Mouse (Mus musculus) urinary bladder, adult 2 months (tissue): Measurements from ENCODE around the gene Sprr4. TPM values are rescaled to one million over a fixed set of nuclear protein-coding genes. Genes with fewer than 3 reads are reported as not detected.
"Not testable (repeated sequence)": the region's sequence is repeated elsewhere in the genome, so short reads cannot be mapped to it uniquely, and the experiment has no call there.

Experiments used
- DNase-seq: peaks from one replicate; pipeline ENCODE4 v3.0.0; 2022; ENCODE audit warnings: low spot score
- polyA plus RNA-seq: library from polyadenylated mRNA; depleted of rRNA; stranded (reverse); fragments of >200 nt; gene quantifications from 2 replicates; pipeline ENCODE4 v1.2.3, GENCODE M21; 2012; rRNA removed

The Sprr4 gene
- not detected in 2 replicates for polyA plus RNA-seq

DNA sequence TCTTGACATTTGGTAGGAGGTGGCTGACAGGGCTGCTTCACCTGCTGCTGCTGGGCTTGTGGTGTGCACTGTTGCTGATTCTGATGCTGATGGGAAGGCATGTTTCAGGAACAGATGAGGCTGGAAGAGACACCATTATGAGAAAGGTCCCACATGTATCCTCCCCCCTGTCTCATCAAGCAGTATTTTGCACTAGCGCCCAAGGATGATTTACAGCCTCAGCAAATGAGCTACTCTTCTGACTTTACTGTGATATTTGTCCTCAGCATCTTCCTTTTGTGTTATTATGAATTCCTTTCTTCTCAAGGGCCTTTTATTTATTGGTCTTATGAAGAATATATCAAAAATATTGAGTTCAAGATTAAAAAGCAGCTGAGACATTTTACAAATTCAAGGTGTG is at the start of gene Sprr4:
Sprr4 (minus strand) TSS at position 101 of the 400 bp plus-strand sequence.
- no peak for DNase-seq

DNA sequence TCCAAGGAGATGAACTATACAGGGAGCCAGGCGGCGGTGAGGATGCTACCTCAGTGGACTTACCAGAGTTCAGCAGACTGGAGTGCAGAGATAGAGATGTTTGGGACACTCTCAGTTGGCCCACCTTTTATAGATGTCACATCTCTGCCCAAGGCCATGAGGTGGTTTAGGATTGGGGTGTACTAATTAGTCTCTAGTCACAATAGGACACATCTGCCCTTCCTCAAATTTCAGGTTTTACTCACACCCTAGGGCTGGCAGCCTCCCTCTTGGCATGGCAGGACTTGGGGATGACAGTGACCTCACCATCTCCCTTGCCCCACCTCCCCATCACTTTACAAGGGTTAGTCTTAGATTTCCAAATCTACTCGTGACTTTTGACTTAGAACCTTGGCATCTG is 34.1 kb upstream of the Sprr4 start, which contains the start of gene 2310046K23Rik:
2310046K23Rik (minus strand) TSS at position 101 of the 400 bp plus-strand sequence.
- DNase-seq: no peak

DNA sequence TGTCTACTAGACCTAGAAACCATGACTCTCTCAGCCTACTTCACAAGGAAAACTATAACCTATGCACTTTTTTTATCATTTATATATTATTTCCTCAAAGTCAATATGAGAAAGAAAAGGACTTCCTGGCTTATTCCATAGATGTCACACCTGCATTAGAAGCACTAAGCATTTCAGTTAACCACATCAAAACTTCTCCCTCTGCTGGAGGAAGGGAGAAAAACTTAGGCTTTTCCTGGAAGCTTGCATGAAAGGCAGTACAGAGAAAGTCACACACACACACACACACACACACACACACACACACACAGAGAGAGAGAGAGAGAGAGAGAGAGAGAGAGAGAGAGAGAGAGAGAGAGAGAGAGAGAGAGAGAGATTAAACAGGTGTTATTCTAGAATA is 12.0 kb upstream of the Sprr4 start:
- DNase-seq: no peak

DNA sequence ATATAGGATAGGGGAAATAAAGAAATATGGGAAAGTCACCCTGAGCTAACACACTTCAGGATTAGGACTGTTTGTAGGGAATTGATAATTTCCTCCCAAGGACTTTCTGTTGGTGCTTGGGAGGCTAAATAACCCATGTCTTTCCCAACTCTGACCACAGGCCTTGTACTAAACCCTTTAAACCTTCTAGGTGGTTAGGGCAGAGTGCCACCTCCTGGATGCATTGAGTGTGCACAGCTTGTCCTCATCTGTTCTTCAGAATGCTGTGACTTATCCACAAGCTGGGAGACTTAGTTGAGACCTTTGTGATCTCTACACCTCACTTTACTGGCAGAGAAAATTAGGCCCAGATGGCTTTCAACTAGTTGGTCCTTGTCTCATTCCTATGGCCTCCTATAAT is 10.5 kb upstream of the Sprr4 start:
- no peak for DNase-seq

DNA sequence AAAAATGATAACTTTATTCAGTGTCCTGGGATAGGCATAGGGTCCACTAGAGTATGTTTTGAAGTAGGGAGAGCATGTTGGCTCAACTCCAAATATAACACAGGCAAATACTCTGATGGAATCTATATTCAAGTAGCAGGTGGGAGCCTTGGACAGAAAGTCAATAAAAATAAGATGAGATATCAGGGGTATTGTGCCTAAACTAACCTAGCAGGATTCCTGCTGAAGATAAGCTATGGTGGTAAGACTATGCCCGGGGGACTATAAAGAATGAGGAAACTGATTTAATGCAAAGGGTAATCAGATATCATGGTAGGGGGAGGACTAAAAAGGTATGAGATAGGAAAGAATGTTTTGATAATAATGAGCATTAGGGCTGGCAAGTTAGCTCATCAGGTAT is 7.9 kb upstream of the Sprr4 start:
- no peak for DNase-seq

DNA sequence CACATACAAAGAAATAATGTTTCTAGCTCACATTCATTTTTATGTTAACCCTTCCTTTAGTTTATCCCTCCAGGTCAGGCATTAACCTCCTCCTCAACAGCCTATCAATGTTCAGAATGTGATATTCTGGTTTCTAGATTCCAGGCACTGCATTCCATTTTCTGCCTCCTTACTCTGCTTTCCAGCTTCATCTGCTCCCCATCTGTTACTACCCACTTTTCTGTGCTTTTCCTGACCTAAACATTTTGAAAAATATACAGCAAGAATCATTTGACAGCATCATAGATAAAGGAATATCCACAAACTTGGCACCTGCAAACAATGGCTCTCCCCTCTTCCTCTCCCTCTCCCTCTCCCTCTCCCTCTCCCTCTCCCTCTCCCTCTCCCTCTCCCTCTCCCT is 3.2 kb upstream of the Sprr4 start:
- DNase-seq: no peak

DNA sequence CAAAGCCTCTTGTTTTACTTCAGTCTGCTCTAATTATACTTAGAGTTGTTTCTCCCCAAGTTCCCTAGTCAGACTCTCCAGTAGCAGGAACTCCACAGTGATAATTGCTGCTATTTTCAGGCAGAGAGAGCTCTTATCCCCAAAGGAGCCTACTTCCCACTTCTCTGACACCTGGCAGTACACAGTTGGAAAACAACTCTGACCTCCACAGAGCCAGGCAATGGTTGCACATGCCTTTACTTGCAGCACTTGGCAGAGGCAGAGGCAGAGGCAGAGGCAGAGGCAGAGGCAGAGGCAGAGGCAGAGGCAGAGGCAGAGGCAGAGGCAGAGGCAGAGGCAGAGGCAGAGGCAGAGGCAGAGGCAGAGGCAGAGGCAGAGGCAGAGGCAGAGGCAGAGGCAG is 10.0 kb downstream of the Sprr4 start:
- not testable (repeated sequence) for DNase-seq

DNA sequence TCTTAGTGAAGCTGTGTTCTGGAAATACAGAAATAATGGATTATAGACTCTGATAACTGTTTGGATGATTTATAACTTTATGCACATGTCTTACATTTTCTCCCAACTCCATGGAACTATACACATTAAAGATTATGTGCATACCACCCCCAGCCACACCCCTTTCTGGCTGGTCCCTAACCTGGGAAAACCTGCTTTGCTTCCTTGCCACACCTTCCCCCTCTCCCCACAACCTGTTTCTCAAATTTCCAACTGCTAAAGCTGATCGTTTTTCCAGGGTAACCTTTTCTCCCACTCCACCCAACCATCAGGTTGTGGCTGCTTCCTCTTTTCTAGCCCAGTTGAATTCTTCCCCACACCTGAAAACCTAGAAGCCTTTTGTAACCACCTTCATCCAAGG is 14.0 kb downstream of the Sprr4 start:
- no peak for DNase-seq

DNA sequence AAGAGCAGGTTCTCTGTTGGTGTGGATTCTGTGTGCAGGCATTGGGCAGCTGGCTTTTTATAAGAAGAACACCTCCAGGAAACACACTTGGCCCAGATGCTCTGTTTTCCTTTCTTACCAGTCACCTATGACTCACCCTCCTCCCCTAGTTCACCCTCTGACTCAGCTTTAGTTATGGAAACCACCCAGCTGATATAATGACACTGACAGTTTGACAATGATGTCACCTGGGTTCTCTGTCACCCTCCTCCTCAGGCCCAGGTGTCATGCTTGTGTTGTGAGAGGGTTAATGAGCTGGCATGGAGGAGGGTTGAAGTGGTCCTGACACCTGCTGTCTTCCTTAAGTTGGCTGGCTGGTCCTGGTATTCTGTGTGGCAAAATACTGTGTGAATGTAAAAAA is 14.4 kb downstream of the Sprr4 start, which contains the start of gene Sprr1a:
Sprr1a (minus strand) TSS at position 33 of the 400 bp plus-strand sequence.
- no peak for DNase-seq

DNA sequence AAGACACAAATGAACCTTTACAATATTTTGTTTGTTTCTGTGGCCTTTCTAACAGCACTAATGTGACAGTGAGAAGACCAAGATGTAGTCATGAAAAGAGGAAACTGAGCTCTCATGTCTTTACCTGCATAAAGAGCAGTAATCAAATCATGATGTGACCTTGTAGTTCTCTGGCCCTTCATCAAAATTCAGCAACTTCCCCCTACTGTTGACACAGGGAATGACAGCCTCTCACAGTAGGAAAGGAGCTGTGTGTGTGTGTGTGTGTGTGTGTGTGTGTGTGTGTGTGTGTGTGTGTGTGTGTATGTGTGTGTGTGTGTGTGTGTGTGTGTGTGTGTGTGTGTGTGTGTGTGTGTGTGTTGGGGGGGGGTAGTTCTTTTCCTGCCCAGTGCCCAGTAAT is 19.0 kb downstream of the Sprr4 start:
- DNase-seq: not testable (repeated sequence)

DNA sequence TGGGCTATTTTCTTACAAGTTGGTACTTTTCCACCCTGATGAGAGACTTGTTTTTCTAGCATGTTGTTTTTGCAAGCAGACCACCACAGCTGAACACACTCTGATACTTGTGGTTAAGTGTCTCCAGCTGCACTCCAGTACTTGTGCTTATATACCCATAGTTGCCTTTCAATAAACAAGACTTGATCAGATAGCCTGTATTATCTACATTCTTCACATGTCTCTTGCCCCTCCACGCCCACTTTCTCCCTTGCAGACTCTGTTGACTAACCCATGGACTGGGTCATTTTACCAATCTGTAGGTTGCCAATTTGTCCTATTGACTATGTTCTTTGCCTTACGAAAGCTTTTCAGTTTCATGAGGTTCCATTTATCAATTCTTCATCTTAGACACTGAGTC is 30.2 kb downstream of the Sprr4 start:
- no peak for DNase-seq

DNA sequence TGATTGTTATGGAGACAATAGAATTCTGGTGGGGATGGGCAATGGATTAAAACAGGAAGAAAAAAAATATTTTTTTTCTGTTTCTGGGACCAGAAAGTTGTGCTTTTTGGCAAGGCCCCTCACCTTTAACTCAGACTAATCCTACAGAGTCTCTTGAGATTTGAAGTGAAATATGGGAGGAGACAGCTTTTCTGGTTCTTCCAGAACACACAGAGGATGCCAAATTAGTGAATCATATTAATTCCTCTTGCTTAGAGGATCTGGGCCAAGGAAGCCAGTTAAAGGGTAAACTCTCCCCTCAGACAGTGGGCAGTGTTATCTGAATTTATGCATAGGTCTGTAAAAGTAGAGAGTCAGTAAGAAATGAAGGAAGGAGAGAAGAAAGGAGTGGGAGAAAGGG is 32.9 kb downstream of the Sprr4 start:
- DNase-seq: no peak

DNA sequence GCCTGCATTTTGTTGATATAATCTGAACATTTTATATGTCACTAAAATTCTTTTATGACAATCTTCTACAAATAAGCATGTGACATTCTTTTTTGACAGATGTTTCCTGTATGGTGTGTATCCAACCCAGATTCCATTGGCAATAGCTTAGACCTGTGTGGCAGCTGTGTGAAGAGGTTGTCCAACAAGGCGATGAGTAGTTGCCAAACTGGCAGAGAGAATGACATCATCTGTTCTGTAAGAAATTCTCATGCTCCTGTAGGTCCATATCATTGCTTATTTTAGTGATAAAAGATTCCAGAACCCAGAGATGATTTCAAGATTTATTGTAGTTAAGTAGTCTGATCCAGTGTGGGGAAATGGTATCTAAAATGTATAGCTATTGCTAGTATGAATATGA is 33.7 kb downstream of the Sprr4 start:
- DNase-seq: no peak

DNA sequence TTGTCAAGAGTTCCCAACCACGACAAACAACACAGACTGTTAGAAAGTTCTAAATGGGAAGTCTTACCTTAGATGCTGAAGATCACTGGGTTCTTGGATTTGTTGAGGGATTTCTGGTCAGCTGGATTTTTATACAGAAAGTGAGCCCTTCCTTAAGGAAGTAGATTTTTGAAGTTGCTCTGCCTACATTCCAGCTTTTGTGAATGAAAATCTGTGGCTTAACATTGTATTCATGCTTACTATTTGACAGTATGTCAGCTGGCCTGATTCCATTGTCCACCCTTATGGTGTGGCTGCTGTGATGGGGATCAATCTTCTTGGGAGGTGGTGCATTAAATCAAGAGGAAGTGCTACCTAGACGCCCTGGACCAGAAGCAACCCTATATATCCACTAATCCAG is 41.7 kb downstream of the Sprr4 start, which contains the start of gene Sprr3:
Sprr3 (minus strand) TSS at position 101 of the 400 bp plus-strand sequence.
- DNase-seq: no peak

DNA sequence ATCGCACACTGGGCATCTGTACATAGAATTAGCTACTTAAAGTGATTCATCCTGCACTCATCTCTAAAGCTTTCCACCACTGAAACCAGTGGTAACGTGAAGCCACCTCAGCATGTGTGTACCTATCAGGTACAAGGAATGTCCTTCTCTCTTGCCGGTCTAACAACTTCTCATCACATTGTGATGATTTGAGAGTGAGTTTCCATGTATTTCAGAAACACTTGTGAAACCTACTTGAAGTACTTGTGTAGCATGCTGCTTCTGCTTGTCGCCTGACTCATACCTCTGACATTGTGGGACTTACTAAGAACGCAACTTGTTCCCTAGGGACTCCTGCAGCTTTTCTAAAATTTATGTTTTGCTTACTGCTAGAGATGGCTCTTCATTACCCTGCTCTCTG is 45.1 kb downstream of the Sprr4 start:
- DNase-seq: no peak

Other genes starting within 250 kb of the Sprr4 start
- gene Sprr2a3, start 215.1 kb downstream of the Sprr4 start, polyA plus RNA-seq: 820 and 1,217 TPM in 2 replicates
- 0.19 TPM in 1 of 2 replicates, not detected in the other for gene Sprr2b, start 183.9 kb downstream of the Sprr4 start, polyA plus RNA-seq
- gene Sprr2d, start 161.4 kb downstream of the Sprr4 start, polyA plus RNA-seq: not detected in 2 replicates
- not detected in 2 replicates for gene Sprr2e, start 148.3 kb downstream of the Sprr4 start, polyA plus RNA-seq
- gene Sprr2f, start 135.3 kb downstream of the Sprr4 start, polyA plus RNA-seq: 2.6 and 2.8 TPM in 2 replicates
- not detected in 2 replicates for gene Sprr2h, start 114.8 kb downstream of the Sprr4 start, polyA plus RNA-seq
- gene Sprr2i, start 92.5 kb downstream of the Sprr4 start, polyA plus RNA-seq: not detected in 2 replicates
- not detected in 2 replicates for gene Sprr2j-ps, start 82.4 kb downstream of the Sprr4 start, polyA plus RNA-seq
- gene Gm9774, start 71.1 kb downstream of the Sprr4 start, polyA plus RNA-seq: 9.5 and 10.7 TPM in 2 replicates
- gene Sprr2k, start 67.9 kb downstream of the Sprr4 start, polyA plus RNA-seq: not detected in 2 replicates
- not detected in 2 replicates for gene Sprr1b, start 61.7 kb downstream of the Sprr4 start, polyA plus RNA-seq
- 0.17 and 0.18 TPM in 2 replicates for gene Sprr3, start 41.8 kb downstream of the Sprr4 start, polyA plus RNA-seq
- gene Sprr1a, start 14.6 kb downstream of the Sprr4 start, polyA plus RNA-seq: 1,821 and 2,005 TPM in 2 replicates
- gene 2310046K23Rik, start 34.0 kb upstream of the Sprr4 start, polyA plus RNA-seq: not detected in 2 replicates
- 233 and 291 TPM in 2 replicates for gene Ivl, start 73.2 kb upstream of the Sprr4 start, polyA plus RNA-seq
- 0.18 TPM in 1 of 2 replicates, not detected in the other for gene Smcp, start 88.5 kb upstream of the Sprr4 start, polyA plus RNA-seq
- gene 2210017I01Rik, start 107.0 kb upstream of the Sprr4 start, polyA plus RNA-seq: not detected in 2 replicates
- 1.2 and 1.3 TPM in 2 replicates for gene Lce6a, start 121.2 kb upstream of the Sprr4 start, polyA plus RNA-seq
- gene Lce1a1, start 147.8 kb upstream of the Sprr4 start, polyA plus RNA-seq: not detected in 2 replicates
- not detected in 2 replicates for gene Lce1b, start 156.4 kb upstream of the Sprr4 start, polyA plus RNA-seq
- gene Lce1a2, start 169.8 kb upstream of the Sprr4 start, polyA plus RNA-seq: not detected in 2 replicates
- gene Lce1c, start 178.8 kb upstream of the Sprr4 start, polyA plus RNA-seq: 0.15 and 0.33 TPM in 2 replicates
- gene Lce1d, start 186.7 kb upstream of the Sprr4 start, polyA plus RNA-seq: not detected in 2 replicates
- gene Lce1e, start 208.6 kb upstream of the Sprr4 start, polyA plus RNA-seq: not detected in 2 replicates
- not detected in 2 replicates for gene Lce1f, start 219.9 kb upstream of the Sprr4 start, polyA plus RNA-seq
- gene Gm38119, start 238.6 kb upstream of the Sprr4 start, polyA plus RNA-seq: not detected in 2 replicates